ENCODE assay signal across 13 mouse cellular contexts in genomic region chr15:87598636-87599035, GRCm38 (mm10). TPM values are rescaled to one million over a fixed set of nuclear protein-coding genes. Genes with fewer than 3 reads are reported as not detected.
"Had no signal": no experiment of that assay in that cellular context is flagged by ENCODE, and none has a peak within 500 bp of the region (broad histone marks: within the 10 kb centered on the region; RNA-seq: fewer than 3 reads in every experiment).

No protein-coding gene starts in this region.

- DNase-seq: kidney, postnatal 10 days; lung, embryonic 14.5 days; lung, postnatal 10 days; lung, postnatal 4 days; right cerebral cortex, adult 18-20 months; right cerebral cortex, postnatal 25 days; thymus, postnatal 36 days had no signal

- H3K4me1 ChIP-seq: limb, embryonic 15.5 days; liver, embryonic 12.5 days had no signal

- ATAC-seq: liver, embryonic 12.5 days; midbrain, embryonic 13.5 days had no signal

- H3K9me3 ChIP-seq: limb, embryonic 15.5 days; liver, embryonic 12.5 days; midbrain, embryonic 13.5 days; neural tube, embryonic 15.5 days had no signal

- H3K4me3 ChIP-seq: limb, embryonic 15.5 days; liver, embryonic 12.5 days; midbrain, embryonic 13.5 days; myocyte; neural tube, embryonic 15.5 days had no signal

- H3K36me3 ChIP-seq: limb, embryonic 15.5 days; liver, embryonic 12.5 days; midbrain, embryonic 13.5 days; neural tube, embryonic 15.5 days had no signal

- H3K27me3 ChIP-seq: limb, embryonic 15.5 days; liver, embryonic 12.5 days; midbrain, embryonic 13.5 days; neural tube, embryonic 15.5 days had no signal

RNA-seq across cellular contexts. Expression of gene Fam19a5, which starts 54.5 kb away (rescaled TPM):
- total RNA-seq: megakaryocyte-erythroid progenitor cell, adult 5-6 weeks had no signal
